Mouse (Mus musculus): ENCODE results near the gene Prkci. TPM values are rescaled to one million over a fixed set of nuclear protein-coding genes. Genes with fewer than 3 reads are reported as not detected.

Gene Prkci
- polyA plus RNA-seq, 1 experiment, result 240 TPM

GRCm38 (mm10) chr3:31019793-31020447 lies 24.4 kb downstream of the Prkci start:
- H3K9ac ChIP-seq (ENCODE audit: low read depth, poor library complexity, severe bottlenecking), result no peak overlapping the region
- peaks cover 11% of the 10 kb centered on the region for H3K36me3 ChIP-seq (ENCODE audit: control insufficient read depth, insufficient read depth, low read length, poor library complexity, severe bottlenecking)
- H3K27me3 ChIP-seq (ENCODE audit: control insufficient read depth, insufficient read depth, low read length, poor library complexity, severe bottlenecking), result no peaks in the 10 kb centered on the region
- H3K27ac ChIP-seq (ENCODE audit: insufficient read depth, low read length), result no peak overlapping the region
- no peak overlapping the region for H3K4me3 ChIP-seq (ENCODE audit: low read depth, low read length)
- no peaks in the 10 kb centered on the region for H3K9me3 ChIP-seq (replicated peaks; ENCODE audit: control insufficient read depth, insufficient read depth, low read length, poor library complexity, severe bottlenecking)
- TF ChIP-seq POLR2A (IDR thresholded peaks at IDR 0.05; ENCODE audit: insufficient read depth, low read length) (no peak), EP300 (IDR thresholded peaks at IDR 0.05; ENCODE audit: insufficient read depth, low read depth, low read length) (no peak), CTCF (IDR thresholded peaks at IDR 0.05; ENCODE audit: low read depth, low read length) (no peak)
- H3K4me1 ChIP-seq (ENCODE audit: control insufficient read depth, insufficient read depth, low read length), result peaks cover 9% of the 10 kb centered on the region

DNA sequence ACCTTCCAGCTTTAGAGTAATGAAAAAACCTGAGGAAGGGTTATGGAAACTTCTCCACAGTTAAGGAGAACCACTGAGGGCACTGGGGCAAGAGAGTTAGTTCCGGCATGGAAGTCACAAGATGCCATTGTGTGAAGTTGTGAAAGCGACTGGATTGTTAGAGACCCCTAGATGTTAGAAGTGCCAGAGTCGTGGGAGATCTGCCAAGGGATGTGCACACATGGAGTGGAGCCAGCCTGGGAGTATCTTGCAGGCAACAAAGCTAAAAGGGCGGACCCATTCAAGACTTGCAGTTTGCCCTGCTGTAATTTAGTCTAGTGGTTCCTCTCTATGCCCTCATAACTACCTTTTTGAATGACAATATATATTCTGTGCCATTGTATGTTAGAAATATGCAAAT lies 25.1 kb downstream of the Prkci start:
- no peak for TF ChIP-seq EP300 (IDR thresholded peaks at IDR 0.05; ENCODE audit: insufficient read depth, low read depth, low read length)
- no peak for TF ChIP-seq CTCF (IDR thresholded peaks at IDR 0.05; ENCODE audit: low read depth, low read length)
- TF ChIP-seq POLR2A (IDR thresholded peaks at IDR 0.05; ENCODE audit: insufficient read depth, low read length), result no peak
- Histone ChIP-seq H3K9ac (ENCODE audit: low read depth, poor library complexity, severe bottlenecking) (no peak overlapping the region), H3K27ac (ENCODE audit: insufficient read depth, low read length) (no peak overlapping the region), H3K27me3 (ENCODE audit: control insufficient read depth, insufficient read depth, low read length, poor library complexity, severe bottlenecking) (no peaks in the 10 kb centered on the region), H3K4me3 (ENCODE audit: low read depth, low read length) (no peak overlapping the region), H3K36me3 (ENCODE audit: control insufficient read depth, insufficient read depth, low read length, poor library complexity, severe bottlenecking) (peaks cover 11% of the 10 kb centered on the region), H3K4me1 (ENCODE audit: control insufficient read depth, insufficient read depth, low read length) (peaks cover 9% of the 10 kb centered on the region), H3K9me3 (replicated peaks; ENCODE audit: control insufficient read depth, insufficient read depth, low read length, poor library complexity, severe bottlenecking) (no peaks in the 10 kb centered on the region)

DNA sequence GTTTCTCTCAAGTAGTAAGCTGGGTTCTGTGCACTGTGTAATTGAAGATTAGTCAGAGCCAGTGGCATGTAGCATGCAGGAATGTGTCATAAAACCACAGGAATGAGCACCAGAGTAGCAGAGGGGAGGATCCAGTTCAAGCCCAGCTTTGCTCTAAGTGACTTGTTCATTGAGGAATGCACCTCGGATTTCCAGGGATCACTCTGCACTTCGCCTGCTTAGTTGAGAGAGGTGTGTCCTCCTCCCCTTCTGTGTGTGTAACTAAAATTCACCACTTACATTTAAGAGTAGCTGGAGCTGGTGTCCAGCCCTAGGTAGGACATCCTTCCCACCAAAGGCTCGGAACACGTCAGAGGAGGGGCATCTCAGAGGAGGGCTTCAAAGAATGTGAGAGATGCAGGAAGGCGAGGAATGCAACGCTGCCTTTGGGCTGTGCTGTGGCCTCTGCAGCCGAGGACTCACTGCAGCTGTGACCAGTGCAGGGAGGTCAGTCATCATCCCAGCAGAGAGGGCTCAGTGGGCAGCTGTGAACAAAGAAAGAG lies 27.4 kb downstream of the Prkci start:
- TF ChIP-seq POLR2A (IDR thresholded peaks at IDR 0.05; ENCODE audit: insufficient read depth, low read length), result no peak
- no peak for TF ChIP-seq CTCF (IDR thresholded peaks at IDR 0.05; ENCODE audit: low read depth, low read length)
- TF ChIP-seq EP300 (IDR thresholded peaks at IDR 0.05; ENCODE audit: insufficient read depth, low read depth, low read length), result no peak
- Histone ChIP-seq H3K27ac (ENCODE audit: insufficient read depth, low read length) (no peak overlapping the region), H3K4me3 (ENCODE audit: low read depth, low read length) (no peak overlapping the region), H3K9me3 (replicated peaks; ENCODE audit: control insufficient read depth, insufficient read depth, low read length, poor library complexity, severe bottlenecking) (no peaks in the 10 kb centered on the region), H3K27me3 (ENCODE audit: control insufficient read depth, insufficient read depth, low read length, poor library complexity, severe bottlenecking) (no peaks in the 10 kb centered on the region), H3K36me3 (ENCODE audit: control insufficient read depth, insufficient read depth, low read length, poor library complexity, severe bottlenecking) (peaks cover 14% of the 10 kb centered on the region), H3K9ac (ENCODE audit: low read depth, poor library complexity, severe bottlenecking) (no peak overlapping the region), H3K4me1 (ENCODE audit: control insufficient read depth, insufficient read depth, low read length) (peaks cover 3% of the 10 kb centered on the region)

DNA sequence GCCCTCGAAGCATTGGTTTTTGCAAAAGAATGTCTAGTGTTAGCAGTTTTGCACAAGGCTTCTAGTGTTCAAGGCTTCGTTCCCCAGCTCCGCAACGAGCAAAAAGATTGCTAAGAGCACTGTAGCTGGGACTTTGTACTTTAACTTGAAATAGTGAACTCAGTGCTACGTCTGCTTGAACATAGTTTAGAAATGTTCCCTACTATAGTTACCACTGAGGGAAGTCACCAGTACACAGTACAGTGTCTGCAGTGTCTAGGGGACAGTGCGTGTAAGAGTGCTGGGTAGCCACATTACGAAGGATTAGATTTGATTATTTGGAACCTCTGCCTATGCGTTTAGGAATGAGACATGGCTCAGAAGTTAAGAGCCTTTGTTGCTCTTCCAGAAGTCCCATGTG lies 32.2 kb downstream of the Prkci start:
- H3K36me3 ChIP-seq (ENCODE audit: control insufficient read depth, insufficient read depth, low read length, poor library complexity, severe bottlenecking), result peaks cover 8% of the 10 kb centered on the region
- H3K9me3 ChIP-seq (replicated peaks; ENCODE audit: control insufficient read depth, insufficient read depth, low read length, poor library complexity, severe bottlenecking), result no peaks in the 10 kb centered on the region
- H3K4me1 ChIP-seq (ENCODE audit: control insufficient read depth, insufficient read depth, low read length), result no peaks in the 10 kb centered on the region
- H3K27me3 ChIP-seq (ENCODE audit: control insufficient read depth, insufficient read depth, low read length, poor library complexity, severe bottlenecking), result no peaks in the 10 kb centered on the region
- TF ChIP-seq CTCF (IDR thresholded peaks at IDR 0.05; ENCODE audit: low read depth, low read length) (no peak), POLR2A (IDR thresholded peaks at IDR 0.05; ENCODE audit: insufficient read depth, low read length) (no peak), EP300 (IDR thresholded peaks at IDR 0.05; ENCODE audit: insufficient read depth, low read depth, low read length) (no peak)
- no peak overlapping the region for H3K27ac ChIP-seq (ENCODE audit: insufficient read depth, low read length)
- no peak overlapping the region for H3K4me3 ChIP-seq (ENCODE audit: low read depth, low read length)
- no peak overlapping the region for H3K9ac ChIP-seq (ENCODE audit: low read depth, poor library complexity, severe bottlenecking)

GRCm38 (mm10) chr3:31031621-31032020 lies 36.1 kb downstream of the Prkci start:
- H3K9me3 ChIP-seq (replicated peaks; ENCODE audit: control insufficient read depth, insufficient read depth, low read length, poor library complexity, severe bottlenecking), result no peaks in the 10 kb centered on the region
- no peak overlapping the region for H3K4me3 ChIP-seq (ENCODE audit: low read depth, low read length)
- no peaks in the 10 kb centered on the region for H3K27me3 ChIP-seq (ENCODE audit: control insufficient read depth, insufficient read depth, low read length, poor library complexity, severe bottlenecking)
- TF ChIP-seq EP300 (IDR thresholded peaks at IDR 0.05; ENCODE audit: insufficient read depth, low read depth, low read length) (no peak), CTCF (IDR thresholded peaks at IDR 0.05; ENCODE audit: low read depth, low read length) (no peak), POLR2A (IDR thresholded peaks at IDR 0.05; ENCODE audit: insufficient read depth, low read length) (no peak)
- H3K36me3 ChIP-seq (ENCODE audit: control insufficient read depth, insufficient read depth, low read length, poor library complexity, severe bottlenecking), result peaks cover 5% of the 10 kb centered on the region; the same call in 1 of the 2 replicates
- H3K27ac ChIP-seq (ENCODE audit: insufficient read depth, low read length), result no peak overlapping the region
- H3K4me1 ChIP-seq (ENCODE audit: control insufficient read depth, insufficient read depth, low read length), result no peaks in the 10 kb centered on the region
- no peak overlapping the region for H3K9ac ChIP-seq (ENCODE audit: low read depth, poor library complexity, severe bottlenecking)

GRCm38 (mm10) chr3:31033644-31034043 lies 38.1 kb downstream of the Prkci start:
- H3K36me3 ChIP-seq (ENCODE audit: control insufficient read depth, insufficient read depth, low read length, poor library complexity, severe bottlenecking), result peaks cover 16% of the 10 kb centered on the region
- no peak overlapping the region for H3K27ac ChIP-seq (ENCODE audit: insufficient read depth, low read length)
- no peaks in the 10 kb centered on the region for H3K9me3 ChIP-seq (replicated peaks; ENCODE audit: control insufficient read depth, insufficient read depth, low read length, poor library complexity, severe bottlenecking)
- H3K27me3 ChIP-seq (ENCODE audit: control insufficient read depth, insufficient read depth, low read length, poor library complexity, severe bottlenecking), result no peaks in the 10 kb centered on the region
- H3K4me1 ChIP-seq (ENCODE audit: control insufficient read depth, insufficient read depth, low read length), result no peaks in the 10 kb centered on the region
- no peak overlapping the region for H3K4me3 ChIP-seq (ENCODE audit: low read depth, low read length)
- TF ChIP-seq EP300 (IDR thresholded peaks at IDR 0.05; ENCODE audit: insufficient read depth, low read depth, low read length) (no peak), POLR2A (IDR thresholded peaks at IDR 0.05; ENCODE audit: insufficient read depth, low read length) (no peak), CTCF (IDR thresholded peaks at IDR 0.05; ENCODE audit: low read depth, low read length) (no peak)
- no peak overlapping the region for H3K9ac ChIP-seq (ENCODE audit: low read depth, poor library complexity, severe bottlenecking)
